Mouse (Mus musculus) right cerebral cortex, postnatal 10 days (tissue): Measurements from ENCODE around the gene Htt.

ENCODE experiments used
- DNase-seq, 2 experiments: peaks; one replicate each; pipeline ENCODE4 v3.0.0; 2021; ENCODE audit warnings: low spot score in 2 of 2

The Htt gene

DNA sequence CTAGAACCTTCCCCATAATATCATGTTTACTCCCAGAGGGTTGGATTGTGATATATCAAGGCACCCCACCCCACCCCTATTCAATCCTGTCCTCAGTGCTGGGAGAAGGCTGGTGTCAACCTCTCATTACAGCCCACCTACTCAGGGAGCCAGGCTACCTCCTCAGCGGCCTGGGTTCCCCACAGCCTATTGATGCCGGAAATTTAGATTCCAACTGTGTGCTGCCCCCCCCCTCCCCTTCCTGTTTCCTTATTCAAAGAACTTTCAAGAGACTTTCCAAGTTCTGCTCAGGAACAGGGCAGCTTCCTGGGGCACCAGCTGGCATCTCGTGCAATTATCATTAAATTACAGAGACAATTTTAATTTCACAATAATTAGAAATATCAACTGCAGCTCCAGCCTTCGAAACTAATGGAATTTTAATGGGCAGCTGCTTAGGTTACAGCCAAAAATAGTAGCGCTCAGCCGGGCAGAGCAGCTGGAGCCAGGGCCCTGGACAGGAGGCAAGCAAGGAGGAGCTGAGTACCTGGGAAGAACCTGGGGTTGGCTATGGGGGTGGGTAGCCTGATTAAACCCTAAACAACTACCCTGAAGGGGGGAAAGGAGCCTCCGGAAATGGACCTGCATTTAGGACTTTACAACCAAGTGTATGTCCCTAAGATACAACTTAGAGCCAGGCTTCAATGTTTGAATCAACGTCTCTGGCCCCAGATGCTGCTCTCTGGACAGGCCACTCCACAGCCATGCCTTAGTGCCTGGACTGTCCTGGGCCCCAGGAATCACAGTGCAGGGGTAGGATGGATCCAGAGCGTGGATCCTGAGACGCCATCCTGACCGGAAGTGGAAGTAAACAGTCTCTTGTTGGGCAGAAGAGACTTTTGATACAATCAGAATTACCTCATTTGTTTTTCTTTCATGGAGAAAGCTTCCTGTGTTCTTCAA is 170.2 kb downstream of the Htt start:
- DNase-seq: no peak

DNA sequence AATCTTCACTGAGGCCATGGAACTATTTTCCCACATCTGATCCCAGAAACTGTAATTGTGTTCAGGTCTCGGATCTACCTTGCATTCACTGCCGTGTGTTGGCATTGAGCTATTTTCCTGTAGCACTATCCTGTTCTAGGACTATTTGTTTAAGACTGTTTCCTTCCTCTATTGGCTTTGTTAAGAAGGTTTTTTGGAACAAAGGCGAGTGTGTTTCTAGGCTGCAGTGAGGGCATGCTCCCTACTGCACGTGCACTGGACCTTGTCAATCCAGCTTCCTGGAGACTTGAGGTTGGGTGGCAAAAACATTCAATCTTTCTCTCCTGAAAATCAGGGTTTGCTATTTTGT is 170.9 kb downstream of the Htt start:
- no peak for DNase-seq

DNA sequence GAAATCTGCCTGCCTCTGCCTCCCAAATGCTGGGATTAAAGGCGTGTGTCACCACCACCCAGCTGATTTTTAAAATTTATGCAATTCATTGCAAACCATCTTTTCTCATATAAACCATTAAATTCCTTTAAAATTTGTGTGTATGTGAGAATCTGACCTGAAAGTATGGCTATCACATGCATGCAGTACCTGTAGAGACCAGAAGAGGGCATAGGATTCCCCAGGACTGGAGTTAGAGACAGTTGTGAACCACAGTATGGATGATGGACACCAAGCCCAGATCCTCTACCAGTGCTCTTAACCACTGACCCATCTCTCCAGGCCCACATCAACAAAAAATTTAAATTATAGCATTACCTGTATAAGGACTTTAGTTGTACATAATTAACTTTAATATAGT is 171.9 kb downstream of the Htt start:
- DNase-seq: no peak

DNA sequence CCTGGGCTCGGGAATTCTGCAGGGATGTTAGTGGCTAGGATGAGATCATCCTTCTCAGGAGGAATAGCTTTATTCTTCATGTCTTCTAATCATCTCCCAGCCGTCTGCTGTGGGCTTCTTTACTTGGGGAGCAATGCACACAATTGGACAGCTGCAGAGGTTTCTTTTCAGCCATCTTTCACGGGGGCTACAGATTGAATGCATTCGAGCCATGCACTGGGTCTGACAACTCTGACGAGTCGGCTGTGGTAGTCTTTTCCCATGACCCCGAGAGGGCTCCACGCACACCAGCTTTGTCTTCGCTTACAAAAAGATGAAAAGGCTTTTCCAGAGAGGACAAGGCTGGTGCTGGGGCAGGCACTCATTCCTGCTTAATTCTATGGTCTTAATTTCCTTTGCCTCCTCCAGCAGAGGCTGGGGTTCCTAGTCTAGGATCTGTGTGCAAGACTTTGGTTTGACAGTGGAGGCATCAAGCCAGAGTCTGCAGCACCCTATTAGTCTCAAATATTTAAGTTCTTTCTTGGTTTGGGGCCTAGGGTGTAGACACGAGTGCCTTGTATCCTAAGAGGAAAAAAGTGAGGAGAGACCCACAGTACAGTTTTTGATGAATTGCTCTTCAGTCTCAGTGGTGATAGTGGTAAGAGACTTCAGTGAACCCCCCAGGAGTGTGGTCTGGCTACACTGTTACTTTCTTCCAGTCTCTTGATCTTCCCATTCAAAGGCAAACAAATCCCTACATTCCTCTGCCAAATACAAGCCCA is 180.3 kb downstream of the Htt start:
- no peak for DNase-seq

DNA sequence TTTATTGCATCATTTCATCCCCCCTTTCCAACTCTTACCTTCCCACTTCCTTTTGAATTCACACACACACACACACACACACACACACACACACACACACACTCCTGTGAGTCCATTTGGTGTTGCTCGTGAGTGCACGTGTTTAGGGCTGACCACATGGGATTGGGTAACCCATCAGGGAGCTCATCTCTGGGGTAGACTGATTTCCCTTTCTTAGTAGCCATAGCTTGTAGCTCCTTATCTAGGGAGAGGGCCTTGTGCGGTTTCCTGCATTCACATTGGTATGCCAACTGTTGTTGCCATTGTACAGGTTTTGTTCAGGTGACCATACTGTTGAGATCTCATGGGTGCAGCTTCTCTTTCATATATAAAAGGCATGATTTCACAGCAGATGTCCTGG is 181.9 kb downstream of the Htt start:
- no peak for DNase-seq

DNA sequence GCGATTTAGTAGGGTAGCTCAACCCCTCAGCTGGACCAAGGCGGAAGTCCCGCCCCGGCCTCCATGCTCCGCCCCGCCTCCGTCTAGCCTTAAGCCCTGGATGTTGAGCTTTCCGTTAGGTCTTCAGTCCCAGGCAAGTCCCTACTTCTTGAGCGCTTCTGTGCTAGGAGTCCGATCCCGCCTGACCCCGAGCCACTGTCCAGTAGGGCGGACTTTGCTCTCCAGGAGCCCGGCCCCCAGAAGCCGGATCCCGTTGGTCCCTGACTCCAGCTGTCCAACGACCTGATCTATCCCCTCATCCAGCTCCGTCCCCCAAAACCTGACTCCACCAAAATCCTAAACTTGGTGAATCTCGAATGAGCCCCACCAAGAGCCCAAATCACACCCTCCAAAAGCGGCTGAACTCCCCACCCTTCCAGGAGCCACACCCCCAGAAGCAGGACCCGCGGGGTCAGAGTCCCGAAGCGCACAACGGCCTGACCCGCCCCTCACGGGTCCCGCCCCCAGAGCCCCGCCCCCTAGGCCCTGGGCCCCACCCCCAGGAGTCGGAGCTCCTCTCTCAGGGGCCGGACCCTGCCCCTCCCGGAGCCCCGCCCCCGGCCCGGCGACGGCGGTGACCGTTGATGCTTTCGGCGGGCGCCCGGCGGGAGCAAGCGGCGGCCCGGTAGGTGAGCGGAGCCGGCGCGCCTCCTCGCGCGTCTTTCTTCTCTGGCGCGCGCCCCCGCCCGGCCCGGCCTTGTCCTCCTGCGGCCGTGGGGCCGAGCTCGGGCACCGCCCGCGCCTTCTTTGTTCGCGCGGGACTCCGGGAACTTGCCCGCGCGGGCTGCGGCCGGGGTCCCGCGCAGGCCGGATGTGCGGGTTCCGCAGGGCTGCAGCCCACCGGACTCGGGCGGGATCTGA is 187.6 kb downstream of the Htt start, which contains the start of gene Rgs12:
TSS of gene Rgs12 (plus strand) at position 585 of the 900 bp plus-strand sequence.
- DNase-seq: peak; percentile 67 to 76

DNA sequence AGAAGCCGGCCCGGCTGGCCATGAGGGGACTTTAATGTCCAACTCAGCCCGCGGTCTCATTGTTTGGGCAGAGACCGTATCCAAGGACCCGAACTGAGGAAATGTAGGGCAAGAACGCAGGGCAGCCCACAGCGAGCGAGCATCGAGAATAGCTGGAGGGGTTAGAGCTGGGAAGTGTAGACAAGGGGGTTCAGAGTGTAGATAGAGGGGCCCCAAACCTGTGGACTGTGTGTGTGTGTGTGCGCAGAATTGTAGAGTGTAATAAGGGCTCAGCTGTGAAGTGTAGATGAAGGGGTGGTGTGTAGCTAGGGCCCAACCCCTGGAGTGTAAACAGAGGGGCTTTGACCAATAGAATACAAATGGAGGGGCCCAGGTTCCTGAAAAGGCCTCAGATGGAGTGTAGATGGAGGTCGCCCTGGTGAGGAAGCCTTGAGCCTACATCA is 188.2 kb downstream of the Htt start:
- DNase-seq: peak in 1 of 2 experiments; percentile 33

DNA sequence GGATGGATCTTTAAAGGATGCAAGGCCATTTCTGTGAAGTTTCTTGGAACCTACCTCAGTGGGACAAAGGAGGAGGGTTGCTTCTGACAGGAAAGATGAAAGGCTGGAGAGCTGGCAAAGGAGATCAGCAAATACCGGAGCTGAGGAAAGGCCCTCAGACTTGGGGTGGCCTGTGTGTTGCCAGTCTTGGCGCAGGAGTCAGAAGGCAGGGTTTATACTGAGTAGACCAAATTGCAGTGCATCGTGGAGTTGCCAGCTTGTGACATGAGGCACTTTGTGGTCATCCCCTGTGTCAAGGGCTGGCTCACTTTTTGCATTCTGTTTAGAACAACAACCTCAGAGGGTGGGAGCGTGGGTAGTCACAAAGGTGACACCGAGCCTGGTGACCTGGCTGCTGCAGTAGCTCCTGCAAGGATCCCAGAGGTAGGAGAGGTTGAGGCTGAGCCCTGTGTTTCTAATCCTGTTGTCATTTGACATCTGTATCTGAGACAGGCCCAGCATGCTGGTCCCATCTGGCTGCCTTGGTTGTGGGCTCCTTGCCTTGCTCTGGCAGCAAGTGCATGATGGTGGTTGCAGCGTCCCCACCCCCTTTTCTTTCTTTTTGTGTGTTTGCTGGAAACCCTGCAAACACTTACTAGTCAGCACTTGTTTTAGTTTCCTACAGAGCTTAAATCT is 189.1 kb downstream of the Htt start:
- DNase-seq: peak; percentile 60 to 61

DNA sequence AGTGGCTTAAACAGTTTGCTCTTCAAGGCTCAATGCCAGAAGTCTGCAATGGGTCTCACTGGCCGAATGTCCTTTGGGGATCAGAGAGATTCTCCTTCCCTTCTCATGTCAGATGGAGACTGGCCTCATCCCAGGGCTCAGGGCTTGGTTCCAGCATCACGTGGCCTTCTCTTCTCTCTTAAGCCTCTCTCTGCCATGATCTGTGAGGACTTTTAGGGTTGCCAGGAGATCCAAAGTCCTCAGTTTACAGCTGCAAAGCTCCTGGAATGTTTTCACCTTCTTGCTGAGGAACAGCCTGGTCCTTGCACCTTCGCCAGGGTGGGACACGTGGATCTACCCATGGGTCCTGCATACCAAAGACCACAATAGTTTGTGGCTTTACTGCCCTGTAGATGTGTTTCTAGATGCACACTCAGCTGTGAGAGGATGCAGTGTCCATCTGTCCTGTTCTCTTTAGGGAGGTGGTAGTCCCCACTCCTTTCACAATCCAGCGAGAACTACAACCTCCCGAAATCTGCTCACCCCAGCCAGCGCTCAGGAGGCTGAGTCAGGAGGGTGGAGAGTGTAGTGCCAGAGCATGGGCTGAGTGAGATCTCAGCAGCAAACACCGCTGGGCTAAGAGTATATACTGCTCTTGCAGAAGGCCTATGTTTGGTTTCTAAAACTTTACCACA is 189.8 kb downstream of the Htt start:
- DNase-seq: peak; percentile 56 to 59

DNA sequence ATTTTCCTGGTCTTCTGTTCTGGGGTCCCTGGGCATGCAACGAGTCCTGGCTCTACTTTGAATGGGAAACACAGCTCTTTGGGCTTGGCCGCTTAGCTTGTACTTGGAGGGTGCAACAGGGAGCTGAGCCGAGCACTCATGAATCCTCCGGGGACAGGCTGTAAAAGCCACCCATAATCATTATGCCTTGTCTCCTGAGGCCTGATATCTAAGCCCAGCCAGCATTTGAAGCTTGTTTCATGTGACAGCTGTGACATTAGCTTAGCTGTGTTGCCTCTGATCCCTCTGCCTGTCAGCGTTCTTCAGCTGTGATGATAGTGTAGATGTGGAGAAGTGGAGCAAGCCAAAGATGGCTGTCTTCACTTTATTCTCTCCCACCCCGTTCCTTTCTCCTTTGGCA is 193.0 kb downstream of the Htt start:
- no peak for DNase-seq

DNA sequence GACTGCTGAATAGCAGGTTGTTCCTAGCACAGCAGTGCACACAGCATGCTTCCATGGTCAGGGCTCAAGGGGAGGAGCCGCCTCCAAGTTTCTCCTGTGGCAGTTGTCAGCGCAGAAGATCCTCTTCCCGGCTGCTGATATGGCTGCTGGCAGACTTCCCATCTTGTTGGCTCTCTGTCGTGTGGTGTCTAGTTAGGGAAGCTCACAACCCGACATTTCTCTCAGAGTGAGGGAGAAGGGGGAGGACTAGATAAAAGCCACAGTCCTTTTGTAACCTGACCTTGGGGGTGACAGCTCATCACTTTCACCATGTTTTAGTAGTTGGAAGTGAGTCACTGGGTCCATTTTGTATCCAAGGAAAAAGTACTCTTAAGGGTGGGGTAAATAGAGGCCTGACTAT is 194.1 kb downstream of the Htt start:
- DNase-seq: peak in 1 of 2 experiments; percentile 52

DNA sequence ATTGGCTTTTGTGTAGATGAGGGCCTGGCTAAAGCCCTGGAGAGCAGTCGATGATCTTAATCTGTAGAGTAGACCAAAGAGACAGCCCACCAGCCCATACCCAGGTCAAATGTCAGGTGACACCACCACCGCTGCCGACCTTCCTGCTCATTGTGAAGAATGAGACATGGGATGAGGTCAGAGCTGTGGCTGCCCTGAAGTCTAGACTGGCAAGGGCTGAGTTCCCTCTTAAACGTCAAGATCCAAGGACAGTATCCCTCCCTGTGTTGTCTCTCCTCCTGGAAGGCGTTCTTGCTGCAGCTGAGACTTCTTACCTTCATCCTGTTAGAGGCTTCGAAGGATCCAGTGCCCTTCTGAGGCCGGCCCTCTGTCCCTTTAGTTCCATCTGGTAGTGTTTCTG is 194.6 kb downstream of the Htt start:
- DNase-seq: peak in 1 of 2 experiments; percentile 20

DNA sequence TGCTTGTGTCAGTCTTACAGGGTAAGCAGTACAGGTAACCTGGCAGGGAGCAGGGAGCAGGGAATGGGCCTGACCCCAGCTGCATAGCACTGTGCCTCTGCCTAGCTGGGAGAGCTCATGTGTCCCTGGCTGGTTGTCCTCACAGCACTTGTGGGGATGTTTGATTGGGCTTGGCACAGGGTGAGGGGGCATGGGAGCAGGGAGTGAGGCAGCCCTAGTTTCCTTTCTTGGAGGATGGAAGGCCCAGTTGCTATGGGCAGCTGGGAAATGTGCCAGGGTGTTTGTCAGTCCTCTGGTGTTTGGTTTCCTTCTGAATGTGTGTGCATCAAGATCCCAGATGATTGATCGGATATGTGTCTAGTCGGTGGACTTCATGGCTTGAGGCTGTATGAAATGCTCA is 195.5 kb downstream of the Htt start:
- peak; percentile 78 to 81 for DNase-seq

DNA sequence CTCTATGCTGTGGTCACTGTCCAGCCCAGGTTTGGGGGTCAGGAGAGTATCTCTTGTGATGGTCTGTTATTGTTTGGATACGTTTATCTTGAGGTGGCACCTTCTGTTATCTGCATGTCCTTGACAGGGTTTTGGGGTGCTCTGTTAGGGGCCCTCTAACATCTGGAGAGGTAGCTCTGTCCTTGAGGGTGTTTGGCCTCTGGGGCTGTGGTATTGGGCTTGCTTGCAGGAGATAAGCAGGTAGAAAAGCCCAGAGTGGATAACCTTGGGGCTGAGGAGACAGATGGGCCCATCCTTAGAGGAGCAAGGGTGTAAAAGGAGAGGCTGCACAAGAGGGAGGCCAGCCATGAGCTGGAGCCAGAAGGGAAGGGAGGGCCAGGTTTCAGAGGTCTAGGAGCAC is 198.5 kb downstream of the Htt start:
- no peak for DNase-seq
